Mouse (Mus musculus) CH12.LX (cell line): ENCODE data around the gene Tmem131l. TPM values are rescaled to one million over a fixed set of nuclear protein-coding genes. Genes with fewer than 3 reads are reported as not detected.

Experiments
- DNase-seq: peaks from one replicate; pipeline ENCODE4 v3.0.0-alpha.2; 2013; ENCODE audit errors: extremely low read depth
- H3K27ac ChIP-seq: 2 replicates; pipeline ENCODE4 v1.5.1; 2012; ENCODE audit warnings: low read depth, mild to moderate bottlenecking, control low read depth, moderate library complexity; ENCODE audit not compliant: insufficient read depth
- H3K27me3 ChIP-seq: replicated peaks from 2 replicates; pipeline ENCODE3; 2012; ENCODE audit warnings: inconsistent platforms
- H3K36me3 ChIP-seq, 2 experiments: replicated peaks in 1 of 2; 2 replicates each; pipeline versions ENCODE3 to v1.6.1; 2012; ENCODE audit warnings: inconsistent platforms in 1 of 2, low read length in 1 of 2, mild to moderate bottlenecking in 1 of 2, mixed read lengths in 1 of 2, moderate library complexity in 1 of 2; ENCODE audit not compliant: control insufficient read depth in 1 of 2, insufficient read depth in 1 of 2
- H3K4me1 ChIP-seq, 2 experiments: 2 replicates each; pipeline ENCODE4 v1.6.1; 2012; ENCODE audit warnings: inconsistent platforms in 1 of 2, moderate library complexity in 1 of 2; ENCODE audit not compliant: insufficient read depth in 2 of 2, control insufficient read depth in 1 of 2
- H3K4me2 ChIP-seq: 2 replicates; pipeline ENCODE4 v1.6.1; 2012; ENCODE audit warnings: low read depth, mild to moderate bottlenecking, control low read depth; ENCODE audit not compliant: poor library complexity, insufficient read depth, severe bottlenecking
- H3K4me3 ChIP-seq, 3 experiments: fragments of 150-350 bp in 1 of 3; sonication (generic) in 1 of 3; replicated peaks in 1 of 3; 2 replicates each; pipeline versions ENCODE3 to v1.5.1; 2011 to 2012; ENCODE audit warnings: low read depth in 2 of 3, low read length in 2 of 3, mild to moderate bottlenecking in 2 of 3, moderate library complexity in 2 of 3, control low read depth in 1 of 3, improper control_type of control experiment in 1 of 3, inconsistent platforms in 1 of 3, mixed read lengths in 1 of 3; ENCODE audit not compliant: poor library complexity in 1 of 3
- H3K79me2 ChIP-seq: replicated peaks from 2 replicates; pipeline ENCODE4 v1.6.1; 2012; ENCODE audit warnings: mild to moderate bottlenecking, moderate library complexity; ENCODE audit not compliant: control insufficient read depth, poor library complexity, insufficient read depth, severe bottlenecking; ENCODE audit errors: extremely low read depth
- H3K9ac ChIP-seq: 2 replicates; pipeline ENCODE4 v1.6.1; 2012; ENCODE audit warnings: low read depth, mild to moderate bottlenecking, control low read depth, moderate library complexity; ENCODE audit not compliant: insufficient read depth
- H3K9me3 ChIP-seq: replicated peaks from 2 replicates; pipeline ENCODE3; 2012; ENCODE audit warnings: low read length, inconsistent platforms, mixed read lengths
- CHD1 ChIP-seq: IDR thresholded peaks from 2 replicates; pipeline ENCODE4 v1.6.1; 2012; ENCODE audit warnings: low read depth, low read length, improper control_type of control experiment, inconsistent platforms
- CHD2 ChIP-seq: IDR thresholded peaks from 2 replicates; pipeline ENCODE4 v1.6.1; 2011; ENCODE audit warnings: low read length, improper control_type of control experiment
- ELF1 ChIP-seq: IDR thresholded peaks from 2 replicates; pipeline ENCODE4 v1.6.1; 2014; ENCODE audit warnings: low read depth, mild to moderate bottlenecking, inconsistent platforms, low read length, improper control_type of control experiment
- EP300 ChIP-seq: IDR thresholded peaks from 2 replicates; pipeline ENCODE4 v1.6.1; 2011; ENCODE audit warnings: low read length, improper control_type of control experiment
- ETS1 ChIP-seq: conservative IDR thresholded peaks from 2 replicates; pipeline ENCODE4 v1.6.1; 2012; ENCODE audit warnings: low read depth, mild to moderate bottlenecking, inconsistent platforms, low read length, improper control_type of control experiment, moderate library complexity
- GABPA ChIP-seq: IDR thresholded peaks from 2 replicates; pipeline ENCODE4 v1.6.1; 2012; ENCODE audit warnings: low read depth, low read length, improper control_type of control experiment, inconsistent platforms; ENCODE audit not compliant: insufficient replicate concordance
- HCFC1 ChIP-seq: IDR thresholded peaks from 2 replicates; pipeline ENCODE4 v1.6.1; 2012; ENCODE audit warnings: low read depth, mild to moderate bottlenecking, inconsistent platforms, low read length, improper control_type of control experiment
- IRF4 ChIP-seq: IDR thresholded peaks from 2 replicates; pipeline ENCODE4 v1.6.1; 2014; ENCODE audit warnings: low read depth, mild to moderate bottlenecking, inconsistent platforms, low read length, improper control_type of control experiment
- JUND ChIP-seq: conservative IDR thresholded peaks from 2 replicates; pipeline ENCODE4 v1.6.1; 2011; ENCODE audit warnings: low read depth, low read length, improper control_type of control experiment
- MAX ChIP-seq: IDR thresholded peaks from 2 replicates; pipeline ENCODE4 v1.6.1; 2011; ENCODE audit warnings: low read length, improper control_type of control experiment
- MYC ChIP-seq: IDR thresholded peaks from 2 replicates; pipeline ENCODE4 v1.6.1; 2011; ENCODE audit warnings: low read depth, mild to moderate bottlenecking, improper control_type of control experiment, low read length
- NELFE ChIP-seq: IDR thresholded peaks from 2 replicates; pipeline ENCODE4 v1.6.1; 2011; ENCODE audit warnings: low read depth, low read length, improper control_type of control experiment
- POLR2AphosphoS2 ChIP-seq: IDR thresholded peaks from 2 replicates; pipeline ENCODE4 v1.6.1; 2011; ENCODE audit warnings: low read depth, low read length, improper control_type of control experiment
- RAD21 ChIP-seq: IDR thresholded peaks from 2 replicates; pipeline ENCODE4 v1.6.1; 2011; ENCODE audit warnings: low read depth, mild to moderate bottlenecking, low read length, improper control_type of control experiment, moderate library complexity
- RCOR1 ChIP-seq: conservative IDR thresholded peaks from 2 replicates; pipeline ENCODE4 v1.6.1; 2012; ENCODE audit warnings: low read depth, mild to moderate bottlenecking, inconsistent platforms, low read length, improper control_type of control experiment
- SIN3A ChIP-seq: IDR thresholded peaks from 2 replicates; pipeline ENCODE4 v1.6.1; 2012; ENCODE audit warnings: low read length, improper control_type of control experiment, inconsistent platforms
- TBP ChIP-seq: conservative IDR thresholded peaks from 2 replicates; pipeline ENCODE4 v1.6.1; 2011; ENCODE audit warnings: low read depth, low read length, improper control_type of control experiment
- TCF12 ChIP-seq: IDR thresholded peaks from 2 replicates; pipeline ENCODE4 v1.6.1; 2014; ENCODE audit warnings: low read depth, mild to moderate bottlenecking, inconsistent platforms, low read length, improper control_type of control experiment
- USF1 ChIP-seq: IDR thresholded peaks from 2 replicates; pipeline ENCODE4 v1.6.1; 2014; ENCODE audit warnings: low read depth, mild to moderate bottlenecking, inconsistent platforms, low read length, improper control_type of control experiment
- ZC3H11A ChIP-seq: IDR thresholded peaks from 2 replicates; pipeline ENCODE4 v1.6.1; 2012; ENCODE audit warnings: low read depth, mild to moderate bottlenecking, inconsistent platforms, low read length, improper control_type of control experiment
- ZKSCAN1 ChIP-seq: IDR thresholded peaks from 2 replicates; pipeline ENCODE4 v1.6.1; 2012; ENCODE audit warnings: low read depth, inconsistent platforms, low read length, improper control_type of control experiment, borderline replicate concordance
- ZMIZ1 ChIP-seq: IDR thresholded peaks from 2 replicates; pipeline ENCODE4 v1.6.1; 2012; ENCODE audit warnings: low read depth, mild to moderate bottlenecking, inconsistent platforms, low read length, improper control_type of control experiment
- ZNF384 ChIP-seq: IDR thresholded peaks from 2 replicates; pipeline ENCODE4 v1.6.1; 2012; ENCODE audit warnings: low read depth, low read length, improper control_type of control experiment, inconsistent platforms
- dilution Hi-C: fragments of 300-500 bp; cut with MboI; formaldehyde crosslinking; loops from 2 replicates; pipeline ENCODE4 v1.14.3; 2020; ENCODE audit warnings: low sequenced_read_pairs; ENCODE audit not compliant: extremely low pct_unique_long_range_greater_than_20kb, extremely low pct_ligation_motif_present
- in situ Hi-C: fragments of 300-500 bp; cut with MboI; formaldehyde crosslinking; loops from 3 replicates; pipeline ENCODE4 v1.14.3; 2019; ENCODE audit warnings: low sequenced_read_pairs, low pct_ligation_motif_present, low pct_unique_long_range_greater_than_20kb, mixed read lengths
- polyA plus RNA-seq: library from polyadenylated mRNA; unstranded; fragments of >175 nt; gene quantifications from 2 replicates; pipeline ENCODE4 v1.2.1, GENCODE M21; 2012; ENCODE audit warnings: low read depth; ENCODE audit not compliant: insufficient read length
- total RNA-seq, 2 experiments: library from RNA; depleted of rRNA; stranded (reverse); fragments of 300-350 nt in 1 of 2; fragments of >200 nt in 1 of 2; gene quantifications; 2 replicates each; pipeline ENCODE4 v1.2.3; 2012 to 2014

Gene Tmem131l
- total and polyA plus RNA-seq, 3 experiments, result 32.7 to 89.7 (median 37.1) TPM

GRCm38 (mm10) chr3:83997036-83997435 is 42.9 kb downstream of the Tmem131l start:
- Histone ChIP-seq H3K9ac (no peak overlapping the region), H3K36me3 (peaks cover 2 to 37% of the 10 kb centered on the region in 2 experiments), H3K27ac (no peak overlapping the region), H3K4me3 (no peak overlapping the region), H3K4me2 (no peak overlapping the region), H3K79me2 (peaks cover 13% of the 10 kb centered on the region), H3K4me1 (peaks cover 30 to 74% of the 10 kb centered on the region in 2 experiments), H3K9me3 (no peaks in the 10 kb centered on the region), H3K27me3 (no peaks in the 10 kb centered on the region)
- DNase-seq, result no peak
- no peak for TF ChIP-seq RAD21
- no peak for TF ChIP-seq GABPA
- TF ChIP-seq JUND, result no peak
- TF ChIP-seq SIN3A, result no peak
- no peak for TF ChIP-seq EP300
- no peak for TF ChIP-seq ELF1
- no peak for TF ChIP-seq RCOR1
- TF ChIP-seq ZC3H11A, result no peak
- TF ChIP-seq CHD1, result no peak
- TF ChIP-seq ZNF384, result no peak
- no peak for TF ChIP-seq MAX
- TF ChIP-seq ZKSCAN1, result no peak
- no peak for TF ChIP-seq ZMIZ1
- TF ChIP-seq ETS1, result no peak
- TF ChIP-seq TCF12, result no peak
- no peak for TF ChIP-seq NELFE
- TF ChIP-seq TBP, result no peak
- no peak for TF ChIP-seq POLR2AphosphoS2
- dilution Hi-C loops (no loop called here), in situ Hi-C loops (no loop called here)

GRCm38 (mm10) chr3:83996086-83996485 is 43.9 kb downstream of the Tmem131l start:
- Histone ChIP-seq H3K9me3 (no peaks in the 10 kb centered on the region), H3K36me3 (peaks cover 0 to 35% of the 10 kb centered on the region in 2 experiments), H3K27ac (peak overlapping the region; percentile 16; the same call in 1 of the 2 replicates), H3K79me2 (peaks cover 16% of the 10 kb centered on the region), H3K4me3 (no peak overlapping the region), H3K4me2 (no peak overlapping the region), H3K4me1 (peaks cover 31 to 80% of the 10 kb centered on the region in 2 experiments), H3K9ac (no peak overlapping the region), H3K27me3 (no peaks in the 10 kb centered on the region)
- no peak for DNase-seq
- in situ Hi-C loops, result no loop called here
- dilution Hi-C loops, result no loop called here
- TF ChIP-seq JUND, result no peak
- TF ChIP-seq ZNF384, result no peak
- TF ChIP-seq HCFC1, result no peak
- no peak for TF ChIP-seq NELFE
- no peak for TF ChIP-seq USF1
- TF ChIP-seq IRF4, result no peak
- no peak for TF ChIP-seq CHD2
- no peak for TF ChIP-seq ZKSCAN1
- no peak for TF ChIP-seq TBP
- TF ChIP-seq MYC, result no peak
- TF ChIP-seq ETS1, result no peak
- no peak for TF ChIP-seq ZC3H11A
- TF ChIP-seq MAX, result no peak
